Mouse (Mus musculus) c-Kit-positive CD71-positive TER-119-positive erythroid progenitor cells, embryonic 14.5 days (primary cell): ENCODE data around the gene Anapc15.

Experiments
- DNase-seq: peaks from one replicate; pipeline ENCODE4 v3.0.0-alpha.2; 2013; ENCODE audit warnings: low spot score

Anapc15 gene

GRCm38 (mm10) chr7:101847934-101848333 lies 15.6 kb upstream of the Anapc15 start:
- DNase-seq = no peak

GRCm38 (mm10) chr7:101851689-101852088 lies 11.8 kb upstream of the Anapc15 start:
- DNase-seq = no peak

GRCm38 (mm10) chr7:101852846-101853245 lies 10.7 kb upstream of the Anapc15 start:
- no peak for DNase-seq

- no peak for DNase-seq
Observed at GRCm38 (mm10) chr7:101853816-101854215, 9.7 kb upstream of the Anapc15 start.

- no peak for DNase-seq
Observed at GRCm38 (mm10) chr7:101857094-101857493, 6.4 kb upstream of the Anapc15 start, which contains the start of gene Folr2. Folr2 (minus strand) TSS chr7:101857194.

GRCm38 (mm10) chr7:101858362-101858761 lies 5.2 kb upstream of the Anapc15 start:
- no peak for DNase-seq

- DNase-seq = no peak
Observed at GRCm38 (mm10) chr7:101860978-101861377, 2.5 kb upstream of the Anapc15 start.

GRCm38 (mm10) chr7:101862291-101862690 lies 1.2 kb upstream of the Anapc15 start:
- DNase-seq = no peak

- DNase-seq = no peak
Observed at GRCm38 (mm10) chr7:101866491-101867265, 3.2 kb downstream of the Anapc15 start.

- DNase-seq = no peak
Observed at GRCm38 (mm10) chr7:101867482-101867881, 4.0 kb downstream of the Anapc15 start.

GRCm38 (mm10) chr7:101868241-101869162 lies 5.0 kb downstream of the Anapc15 start:
- no peak for DNase-seq

- DNase-seq = no peak
Observed at GRCm38 (mm10) chr7:101869163-101869500, 5.6 kb downstream of the Anapc15 start.

GRCm38 (mm10) chr7:101870629-101871028 lies 7.1 kb downstream of the Anapc15 start, which contains the start of gene Folr1:
Folr1 (minus strand) TSS chr7:101870788.
- no peak for DNase-seq

- no peak for DNase-seq
Observed at GRCm38 (mm10) chr7:101871296-101871695, 7.8 kb downstream of the Anapc15 start.

- no peak for DNase-seq
Observed at GRCm38 (mm10) chr7:101875978-101876377, 12.5 kb downstream of the Anapc15 start.

- no peak for DNase-seq
Observed at GRCm38 (mm10) chr7:101880855-101881254, 17.3 kb downstream of the Anapc15 start.

- DNase-seq = no peak
Observed at GRCm38 (mm10) chr7:101882413-101883154, 19.1 kb downstream of the Anapc15 start.

GRCm38 (mm10) chr7:101884160-101884559 lies 20.6 kb downstream of the Anapc15 start:
- no peak for DNase-seq

GRCm38 (mm10) chr7:101886274-101886673 lies 22.8 kb downstream of the Anapc15 start:
- DNase-seq = no peak

GRCm38 (mm10) chr7:101888460-101888859 lies 24.9 kb downstream of the Anapc15 start:
- no peak for DNase-seq

GRCm38 (mm10) chr7:101895695-101896094 lies 32.2 kb downstream of the Anapc15 start:
- DNase-seq = no peak
